Mouse (Mus musculus): ENCODE results near the gene Nck2. TPM values are rescaled to one million over a fixed set of nuclear protein-coding genes. Genes with fewer than 3 reads are reported as not detected.
"Not testable (repeated sequence)": the region's sequence is repeated elsewhere in the genome, so short reads cannot be mapped to it uniquely, and the experiment has no call there.

Gene Nck2
- polyA plus RNA-seq, 1 experiment from 2014 or later = 35.9 TPM

DNA sequence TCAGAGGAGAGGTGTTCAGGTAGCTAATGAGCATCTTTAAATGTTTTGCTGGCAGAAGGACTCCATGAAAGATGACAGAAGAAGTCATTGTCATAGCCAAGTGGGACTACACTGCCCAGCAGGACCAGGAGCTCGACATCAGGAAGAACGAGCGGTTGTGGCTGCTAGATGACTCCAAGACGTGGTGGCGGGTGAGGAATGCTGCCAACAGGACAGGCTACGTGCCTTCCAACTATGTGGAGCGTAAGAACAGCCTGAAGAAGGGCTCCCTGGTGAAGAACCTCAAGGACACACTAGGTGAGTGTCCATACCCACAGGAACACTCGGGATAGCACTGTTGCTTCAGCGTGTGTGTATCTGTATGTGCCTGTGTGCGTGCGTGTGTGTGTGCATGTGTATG, 89.1 kb downstream of the Nck2 start:
- H3K4me1 ChIP-seq = peaks cover 11% of the 10 kb centered on the region
- not testable (repeated sequence) for H3K36me3 ChIP-seq; H3K4me2 ChIP-seq; H3K27me3 ChIP-seq; ATAC-seq (ENCODE audit: insufficient number of reproducible peaks, low FRiP score, low TSS enrichment, low read depth); H3K9me3 ChIP-seq; H3K9ac ChIP-seq; H3K27ac ChIP-seq; H3K4me3 ChIP-seq
- WGBS = 89% methylated on average over 11 of the region's 11 CpGs

DNA sequence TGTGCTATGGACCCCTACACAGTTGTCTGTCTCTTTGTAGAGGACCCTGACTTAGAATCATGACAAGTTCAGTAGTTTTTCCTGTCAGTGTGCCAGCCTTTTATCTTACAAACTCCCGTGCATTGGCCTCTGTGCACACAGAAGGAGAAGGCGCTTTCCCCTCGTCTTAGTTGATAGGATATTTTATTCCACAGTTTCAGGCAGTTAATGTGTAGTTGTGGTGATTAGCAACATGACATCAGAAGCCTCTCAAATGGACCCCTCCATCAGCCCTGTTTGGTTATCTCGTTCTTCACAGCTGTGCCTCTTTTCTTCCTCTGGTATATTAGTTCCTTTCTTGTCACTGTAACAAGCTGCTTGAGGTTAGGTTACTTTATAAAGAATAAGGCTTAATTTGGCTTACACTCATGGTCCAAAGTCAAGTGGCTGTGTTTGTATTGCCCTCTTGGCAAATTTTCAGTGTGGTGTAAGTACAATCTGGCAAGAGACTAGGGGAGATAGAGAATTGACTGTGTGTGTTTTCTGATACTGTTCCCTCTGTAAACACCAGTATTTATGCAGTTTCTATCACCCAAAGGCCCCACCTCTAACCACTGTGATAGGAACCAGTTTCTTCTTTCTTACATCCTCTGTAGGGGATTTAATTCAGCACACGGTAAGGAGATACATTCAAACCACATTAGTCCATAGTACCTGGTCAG, 89.8 kb downstream of the Nck2 start:
- Histone ChIP-seq H3K4me1 (peaks cover 11% of the 10 kb centered on the region), H3K9me3 (no peaks in the 10 kb centered on the region), H3K4me2 (no peak overlapping the region), H3K27me3 (no peaks in the 10 kb centered on the region), H3K4me3 (no peak overlapping the region), H3K9ac (no peak overlapping the region), H3K27ac (no peak overlapping the region), H3K36me3 (0 out of 2 replicates have a peak, but pooled peaks cover 5% of the 10 kb centered on the region)
- no peak for ATAC-seq (ENCODE audit: insufficient number of reproducible peaks, low FRiP score, low TSS enrichment, low read depth)
- 82% methylated on average over 5 of the region's 5 CpGs for WGBS

DNA sequence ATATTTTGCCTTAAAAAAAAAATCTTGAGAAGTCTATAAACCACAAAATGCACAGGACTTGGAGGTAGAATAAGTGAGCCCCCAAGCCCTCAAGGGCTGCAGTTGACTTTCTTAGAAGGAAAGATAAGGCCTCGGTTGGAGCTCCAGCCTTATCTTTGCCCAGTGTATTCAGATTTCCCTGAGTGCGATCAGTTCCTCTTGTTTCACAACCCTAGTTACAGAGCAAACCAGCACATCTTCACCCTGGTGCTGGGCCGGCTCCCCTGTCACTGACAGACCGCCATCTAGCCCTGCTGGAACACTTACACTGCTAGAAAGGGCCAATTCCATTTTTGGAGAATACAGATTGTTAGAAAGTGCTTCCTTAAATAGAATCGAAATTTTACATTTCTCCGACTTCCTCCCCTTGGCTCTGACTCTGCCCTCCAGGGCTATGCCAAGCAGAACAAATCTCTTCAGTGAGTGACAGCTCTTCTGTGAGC, 91.2 kb downstream of the Nck2 start:
- 85% methylated on average over 6 of the region's 6 CpGs for WGBS
- no peak overlapping the region for H3K27ac ChIP-seq
- ATAC-seq (ENCODE audit: insufficient number of reproducible peaks, low FRiP score, low TSS enrichment, low read depth) = no peak

DNA sequence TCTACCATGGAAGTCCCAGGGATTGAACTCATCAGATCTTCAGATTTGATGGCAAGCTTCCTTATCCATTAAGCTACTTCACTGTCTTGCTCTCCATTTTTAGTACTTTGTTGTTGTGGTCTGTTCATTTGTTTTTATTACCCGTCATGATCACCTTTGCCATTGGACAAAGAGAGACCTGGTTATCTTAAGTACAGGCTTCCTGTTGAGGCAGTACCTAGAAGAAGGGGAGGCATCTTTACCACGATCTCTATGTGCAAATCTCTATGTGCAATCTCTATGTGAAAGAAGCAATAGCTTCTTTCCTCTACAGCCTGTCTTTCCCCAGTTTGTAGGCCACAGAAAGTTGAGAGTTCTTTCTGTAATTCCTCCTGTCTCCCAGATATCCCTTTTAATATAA, 91.9 kb downstream of the Nck2 start:
- no peak for ATAC-seq (ENCODE audit: insufficient number of reproducible peaks, low FRiP score, low TSS enrichment, low read depth)
- 93% methylated on average over 2 of the region's 2 CpGs for WGBS
- no peaks in the 10 kb centered on the region for H3K27me3 ChIP-seq
- H3K9ac ChIP-seq = no peak overlapping the region
- H3K36me3 ChIP-seq = 0 out of 2 replicates have a peak, but pooled peaks cover 5% of the 10 kb centered on the region
- no peaks in the 10 kb centered on the region for H3K9me3 ChIP-seq
- H3K4me3 ChIP-seq = no peak overlapping the region
- H3K4me2 ChIP-seq = no peak overlapping the region
- H3K4me1 ChIP-seq = peaks cover 2% of the 10 kb centered on the region
- H3K27ac ChIP-seq = no peak overlapping the region

More for the DNA sequence above, 91.2 kb downstream of the Nck2 start:
- no peak overlapping the region for H3K4me3 ChIP-seq
- H3K27me3 ChIP-seq = no peaks in the 10 kb centered on the region
- H3K4me1 ChIP-seq = peaks cover 9% of the 10 kb centered on the region
- no peaks in the 10 kb centered on the region for H3K9me3 ChIP-seq
- H3K36me3 ChIP-seq = 0 out of 2 replicates have a peak, but pooled peaks cover 5% of the 10 kb centered on the region
- no peak overlapping the region for H3K9ac ChIP-seq
- H3K4me2 ChIP-seq = no peak overlapping the region

DNA sequence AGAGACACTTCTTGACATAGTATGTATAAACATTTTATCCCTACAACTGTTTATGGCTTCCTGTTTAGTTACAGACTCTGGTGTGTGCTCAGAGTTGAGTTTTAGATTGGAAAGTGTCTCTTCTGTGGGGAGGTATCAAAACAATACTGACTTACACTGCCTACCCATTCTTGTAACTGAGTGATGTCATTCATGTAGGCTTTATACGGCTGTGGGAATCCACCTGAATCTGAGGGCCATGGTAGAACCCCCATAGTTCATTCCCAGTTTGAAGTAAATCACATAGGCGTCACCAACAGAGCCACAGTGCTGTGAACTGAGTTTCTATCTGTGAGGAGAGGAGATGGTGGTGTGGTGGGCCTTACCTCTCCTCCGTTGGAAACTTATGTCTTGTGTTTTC, 92.6 kb downstream of the Nck2 start:
- ATAC-seq (ENCODE audit: insufficient number of reproducible peaks, low FRiP score, low TSS enrichment, low read depth) = no peak
- H3K27me3 ChIP-seq = no peaks in the 10 kb centered on the region
- no peaks in the 10 kb centered on the region for H3K9me3 ChIP-seq
- no peak overlapping the region for H3K4me3 ChIP-seq
- WGBS = 86% methylated on average over 3 of the region's 3 CpGs
- no peak overlapping the region for H3K27ac ChIP-seq
- no peak overlapping the region for H3K9ac ChIP-seq
- H3K4me1 ChIP-seq = peaks cover 3% of the 10 kb centered on the region; the same call in 1 of the 2 replicates
- no peak overlapping the region for H3K4me2 ChIP-seq
- H3K36me3 ChIP-seq = 0 out of 2 replicates have a peak, but pooled peaks cover 5% of the 10 kb centered on the region

DNA sequence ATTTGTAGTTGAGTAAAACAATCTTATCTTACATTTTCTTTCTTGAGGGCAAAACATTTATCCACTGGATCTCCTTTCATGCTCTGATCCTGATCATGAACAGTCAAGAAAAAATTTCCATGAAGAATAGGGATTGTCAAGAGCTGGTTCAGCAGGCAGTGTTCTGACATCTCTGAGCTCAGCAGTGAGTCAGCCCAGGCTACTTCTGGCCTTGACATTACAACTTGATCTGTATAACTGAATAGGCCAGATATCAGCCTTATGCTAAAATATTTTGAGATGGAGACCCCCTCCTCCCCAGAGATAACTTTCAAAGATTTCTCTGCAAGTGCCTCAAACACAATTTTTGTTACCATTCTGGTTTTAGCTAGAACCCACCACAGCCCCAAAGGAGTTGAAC, 93.1 kb downstream of the Nck2 start:
- Histone ChIP-seq H3K9me3 (no peaks in the 10 kb centered on the region), H3K27me3 (no peaks in the 10 kb centered on the region), H3K4me2 (no peak overlapping the region), H3K36me3 (0 out of 2 replicates have a peak, but pooled peaks cover 5% of the 10 kb centered on the region), H3K4me3 (no peak overlapping the region), H3K9ac (no peak overlapping the region), H3K4me1 (peaks cover 8% of the 10 kb centered on the region; the same call in 1 of the 2 replicates), H3K27ac (no peak overlapping the region)
- ATAC-seq (ENCODE audit: insufficient number of reproducible peaks, low FRiP score, low TSS enrichment, low read depth) = no peak

DNA sequence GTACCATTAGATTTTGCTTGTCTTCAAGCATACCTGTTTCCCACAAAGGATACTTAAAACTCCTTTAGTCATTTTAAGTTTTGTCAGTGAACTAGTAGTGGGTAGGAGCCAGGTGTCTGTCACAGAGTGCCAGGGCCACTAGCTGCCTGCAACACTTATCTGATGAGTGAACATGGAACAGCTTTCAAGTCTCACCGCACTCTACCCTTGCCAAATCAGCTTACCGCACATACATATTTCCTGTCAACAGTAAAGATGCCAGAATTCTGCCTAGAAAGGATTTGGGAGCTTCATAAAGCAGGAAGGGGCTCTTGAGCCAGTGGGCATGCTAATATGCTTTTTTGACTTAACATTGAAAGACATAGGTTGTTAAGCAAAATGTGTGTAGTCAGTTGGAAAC, 94.3 kb downstream of the Nck2 start:
- H3K4me2 ChIP-seq = no peak overlapping the region
- H3K27ac ChIP-seq = no peak overlapping the region
- no peak overlapping the region for H3K9ac ChIP-seq
- ATAC-seq (ENCODE audit: insufficient number of reproducible peaks, low FRiP score, low TSS enrichment, low read depth) = no peak
- H3K4me3 ChIP-seq = no peak overlapping the region
- no peaks in the 10 kb centered on the region for H3K9me3 ChIP-seq
- peaks cover 8% of the 10 kb centered on the region; the same call in 1 of the 2 replicates for H3K4me1 ChIP-seq
- 0 out of 2 replicates have a peak, but pooled peaks cover 5% of the 10 kb centered on the region for H3K36me3 ChIP-seq
- 88% methylated on average over 2 of the region's 2 CpGs for WGBS
- no peaks in the 10 kb centered on the region for H3K27me3 ChIP-seq

DNA sequence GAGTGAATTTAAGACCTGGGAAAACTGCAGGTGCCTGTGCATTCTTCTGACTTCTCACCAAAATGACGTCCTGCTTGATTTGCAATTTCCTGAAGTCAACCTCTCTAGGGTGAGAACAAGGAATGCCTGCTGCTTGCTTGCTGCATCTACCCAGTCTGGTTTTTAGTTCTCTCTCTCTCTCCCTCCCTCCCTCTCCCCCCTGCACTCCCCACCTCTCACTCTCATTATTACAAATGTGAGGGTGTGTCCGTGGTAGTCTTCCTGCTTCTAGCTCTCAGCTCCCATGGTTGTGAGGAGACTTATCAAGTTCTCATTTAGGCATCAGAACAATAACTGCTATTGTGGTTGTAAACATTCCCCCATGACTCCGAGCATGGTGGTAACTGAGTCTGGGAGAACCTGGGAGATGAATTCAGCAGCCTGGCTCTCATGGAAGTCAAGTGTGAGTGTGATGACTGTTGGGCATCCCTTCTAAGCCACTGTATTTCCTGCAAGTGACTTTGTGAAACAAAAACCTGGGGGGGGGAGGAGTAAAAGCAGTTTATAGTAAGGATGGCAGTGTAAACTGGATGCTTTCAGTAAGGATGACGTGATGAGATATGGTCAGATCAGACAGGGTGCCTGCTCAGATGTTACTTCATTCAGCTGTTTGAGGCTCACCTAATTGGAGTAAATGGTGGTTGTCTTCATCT, 95.5 kb downstream of the Nck2 start:
- no peaks in the 10 kb centered on the region for H3K9me3 ChIP-seq
- no peak overlapping the region for H3K4me2 ChIP-seq
- no peaks in the 10 kb centered on the region for H3K36me3 ChIP-seq
- 61% methylated on average over 4 of the region's 4 CpGs for WGBS
- no peak overlapping the region for H3K9ac ChIP-seq
- ATAC-seq (ENCODE audit: insufficient number of reproducible peaks, low FRiP score, low TSS enrichment, low read depth) = no peak
- H3K4me3 ChIP-seq = no peak overlapping the region
- H3K4me1 ChIP-seq = peaks cover 8% of the 10 kb centered on the region; the same call in 1 of the 2 replicates
- no peaks in the 10 kb centered on the region for H3K27me3 ChIP-seq
- no peak overlapping the region for H3K27ac ChIP-seq

DNA sequence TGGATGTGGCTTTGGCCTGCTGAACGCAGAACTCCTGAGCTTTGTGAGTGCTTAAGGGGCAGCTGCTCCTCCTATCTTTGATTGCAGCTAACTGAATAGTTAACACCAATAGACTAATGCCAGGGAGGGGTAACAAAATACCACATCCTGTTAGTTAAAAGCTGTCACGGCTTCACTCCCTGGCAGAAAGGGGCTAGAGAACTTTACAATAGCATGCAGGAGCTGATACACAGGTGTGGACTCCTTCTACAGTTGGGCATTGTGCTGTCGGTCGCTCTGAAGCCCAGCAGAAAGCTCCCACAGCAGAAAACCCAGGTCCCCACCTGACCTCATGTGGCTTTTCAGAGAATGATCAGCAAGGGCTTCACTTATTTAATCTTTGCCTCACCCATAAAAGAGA, 98.0 kb downstream of the Nck2 start:
- no peak for ATAC-seq (ENCODE audit: insufficient number of reproducible peaks, low FRiP score, low TSS enrichment, low read depth)
- 55% methylated on average over 4 of the region's 4 CpGs for WGBS

DNA sequence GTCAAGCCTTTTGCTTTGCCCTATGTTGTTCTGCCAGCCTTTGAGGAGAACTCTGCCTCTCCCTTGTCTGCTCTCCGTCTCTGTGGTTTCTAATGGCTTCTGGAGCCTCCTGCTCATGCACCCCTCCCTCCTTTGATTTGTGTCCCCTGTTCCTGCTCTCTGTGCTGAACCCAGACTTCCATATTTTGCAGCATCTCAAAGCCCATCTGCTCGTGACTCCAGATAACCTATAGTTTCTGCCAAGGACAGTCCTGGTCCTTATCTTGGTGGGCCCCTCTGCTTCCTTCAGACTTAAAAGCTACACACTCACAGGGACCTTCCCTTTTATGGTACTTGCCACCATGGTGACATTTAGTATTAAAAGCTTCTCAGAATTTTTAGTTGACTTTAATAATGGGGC, 103.3 kb downstream of the Nck2 start:
- H3K27ac ChIP-seq = no peak overlapping the region
- H3K9ac ChIP-seq = no peak overlapping the region
- H3K27me3 ChIP-seq = no peaks in the 10 kb centered on the region
- H3K36me3 ChIP-seq = no peaks in the 10 kb centered on the region
- no peaks in the 10 kb centered on the region for H3K9me3 ChIP-seq
- no peak overlapping the region for H3K4me3 ChIP-seq
- WGBS = 81% methylated on average over 2 of the region's 2 CpGs
- no peak overlapping the region for H3K4me2 ChIP-seq
- no peak for ATAC-seq (ENCODE audit: insufficient number of reproducible peaks, low FRiP score, low TSS enrichment, low read depth)
- H3K4me1 ChIP-seq = no peaks in the 10 kb centered on the region; the same call in 1 of the 2 replicates

More for the DNA sequence above, 98.0 kb downstream of the Nck2 start:
- Histone ChIP-seq H3K27ac (no peak overlapping the region), H3K4me3 (no peak overlapping the region), H3K27me3 (no peaks in the 10 kb centered on the region), H3K9me3 (no peaks in the 10 kb centered on the region), H3K36me3 (no peaks in the 10 kb centered on the region), H3K4me2 (no peak overlapping the region), H3K4me1 (peaks cover 8% of the 10 kb centered on the region; the same call in 1 of the 2 replicates), H3K9ac (no peak overlapping the region)

DNA sequence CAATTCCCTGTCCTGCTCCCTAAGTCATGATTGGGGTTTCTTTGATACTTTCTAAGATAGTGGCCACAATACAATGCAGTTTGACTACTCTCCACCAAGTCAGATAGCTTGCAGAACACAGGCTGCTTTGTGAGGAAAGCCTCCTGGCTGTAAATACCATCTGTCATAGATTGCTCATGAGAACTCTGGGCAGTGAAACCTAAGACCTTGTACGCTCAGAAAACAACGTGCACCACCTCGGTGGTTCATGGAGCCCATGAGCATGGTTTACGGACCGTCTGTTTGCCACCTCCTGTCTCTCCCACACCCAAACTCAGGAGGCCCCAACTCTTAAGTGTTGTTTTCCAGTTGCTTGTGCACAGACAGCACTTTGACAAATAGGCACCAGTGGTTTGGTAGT, 104.4 kb downstream of the Nck2 start:
- H3K36me3 ChIP-seq = peaks cover 2% of the 10 kb centered on the region
- WGBS = 26% methylated on average over 5 of the region's 5 CpGs
- no peak overlapping the region for H3K4me3 ChIP-seq
- ATAC-seq (ENCODE audit: insufficient number of reproducible peaks, low FRiP score, low TSS enrichment, low read depth) = no peak
- H3K4me1 ChIP-seq = no peaks in the 10 kb centered on the region
- no peaks in the 10 kb centered on the region for H3K27me3 ChIP-seq
- H3K4me2 ChIP-seq = no peak overlapping the region
- no peak overlapping the region for H3K27ac ChIP-seq
- H3K9me3 ChIP-seq = no peaks in the 10 kb centered on the region
- H3K9ac ChIP-seq = no peak overlapping the region

DNA sequence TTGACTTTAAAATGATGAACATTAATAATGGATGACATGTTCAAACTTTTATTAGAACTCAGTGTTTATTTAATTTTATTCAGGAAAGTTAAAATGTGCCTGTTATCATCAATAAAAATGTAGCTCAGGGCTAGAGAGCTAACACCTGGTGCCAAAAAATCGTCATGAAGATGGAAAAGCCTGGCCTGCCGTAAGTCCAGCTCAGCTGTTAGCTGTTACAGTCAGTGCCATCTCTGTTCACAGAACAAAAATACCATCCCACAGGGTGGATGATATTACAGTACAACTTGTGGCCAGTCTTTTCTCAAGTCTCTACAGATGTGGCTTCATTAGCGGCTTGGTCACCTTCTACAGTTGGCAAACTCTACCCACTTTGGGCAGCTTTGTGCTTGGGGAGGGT, 106.1 kb downstream of the Nck2 start:
- H3K36me3 ChIP-seq = peaks cover 7% of the 10 kb centered on the region
- no peak overlapping the region for H3K27ac ChIP-seq
- H3K9ac ChIP-seq = no peak overlapping the region
- ATAC-seq (ENCODE audit: insufficient number of reproducible peaks, low FRiP score, low TSS enrichment, low read depth) = no peak
- no peaks in the 10 kb centered on the region for H3K9me3 ChIP-seq
- H3K4me2 ChIP-seq = no peak overlapping the region
- no peak overlapping the region for H3K4me3 ChIP-seq
- 46% methylated on average over 3 of the region's 3 CpGs for WGBS
- H3K4me1 ChIP-seq = peaks cover 8% of the 10 kb centered on the region
- H3K27me3 ChIP-seq = no peaks in the 10 kb centered on the region

Data from limb, embryonic 15.5 days (tissue).